Mouse (Mus musculus): ENCODE data around the gene Acer3.

DNA sequence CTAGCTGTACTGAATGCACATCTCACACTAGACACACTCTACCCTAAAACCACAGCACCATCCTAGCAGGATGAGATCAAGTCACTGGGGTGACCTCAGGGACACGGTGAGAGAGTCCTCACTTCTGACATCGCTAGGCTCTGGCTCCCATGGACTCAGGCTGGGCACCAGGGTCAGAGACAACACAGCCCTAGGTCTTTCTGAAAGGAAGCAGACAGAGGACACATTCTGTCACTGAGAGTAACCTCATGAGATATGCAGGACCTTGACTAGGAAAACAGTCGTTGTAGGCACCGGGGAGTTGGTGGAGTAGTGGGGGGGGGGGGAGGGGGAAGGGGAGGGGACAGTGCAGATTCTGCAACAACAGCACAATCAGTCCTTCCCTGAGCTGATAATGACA, 147.6 kb downstream of the Acer3 start:
- no peak for TF ChIP-seq POLR2A (IDR thresholded peaks at IDR 0.05; ENCODE audit: control insufficient read depth in 1 of 2, insufficient read depth in 1 of 2, low read depth in 1 of 2, low read length in 2 of 2, poor library complexity in 1 of 2)
- TF ChIP-seq TAL1 (IDR thresholded peaks at IDR 0.05; ENCODE audit: low read length): no peak
- no peak for TF ChIP-seq HCFC1 (IDR thresholded peaks at IDR 0.05; ENCODE audit: low read depth, low read length)
- no peak for TF ChIP-seq MAZ (IDR thresholded peaks at IDR 0.05; ENCODE audit: low read depth, low read length)

All from MEL (cell line).